Mouse (Mus musculus): ENCODE results near the gene Ndufaf4. TPM values are rescaled to one million over a fixed set of nuclear protein-coding genes. Genes with fewer than 3 reads are reported as not detected.
"Not testable (repeated sequence)": the region's sequence is repeated elsewhere in the genome, so short reads cannot be mapped to it uniquely, and the experiment has no call there.

The Ndufaf4 gene
- polyA plus RNA-seq (2015; fragmentation: Nextera tagmentation; extraction: Ambion mirVana) = 57.7 and 58.0 TPM in 2 replicates

DNA sequence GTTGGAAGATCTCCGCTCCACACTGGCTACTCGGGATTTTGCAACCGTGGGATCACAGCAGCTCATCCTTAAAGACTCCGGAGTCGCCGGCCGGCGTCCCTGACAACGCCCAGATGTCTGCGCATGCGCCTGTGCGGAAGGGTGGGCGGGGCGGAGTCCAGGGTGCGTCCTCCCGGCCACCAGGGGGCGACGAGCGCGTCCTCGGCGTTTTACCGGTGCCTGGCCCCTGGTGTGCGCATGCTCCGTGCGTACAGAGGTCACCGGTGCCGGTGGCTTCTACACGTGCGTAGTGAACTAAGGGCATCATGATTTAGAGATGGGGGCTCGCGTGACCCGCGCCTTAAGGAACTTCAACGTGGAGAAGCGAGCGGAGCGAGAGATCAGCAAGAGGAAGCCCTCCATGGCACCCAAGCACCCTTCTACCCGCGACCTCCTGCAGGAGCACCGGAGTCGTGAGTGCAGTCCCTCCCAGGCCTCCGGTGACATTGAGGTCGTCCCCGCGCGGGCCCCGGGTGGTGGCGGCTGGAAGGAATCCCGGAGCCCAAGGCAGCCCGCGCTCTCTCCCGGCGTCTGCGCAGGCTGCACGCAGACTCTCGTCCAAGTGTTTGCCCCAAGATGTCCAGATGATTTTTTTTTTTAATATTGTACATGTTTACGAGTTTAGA lies at the start of gene Ndufaf4:
Gene Ndufaf4 (plus strand): TSS at position 233 of the 665 bp plus-strand sequence.
- WGBS = under 1% methylated on average over 58 of the region's 58 CpGs
- H3K4me3 ChIP-seq (replicated peaks) = peak within 1 kb of the TSS; percentile 88
- H3K27ac ChIP-seq = peak within 1 kb of the TSS; percentile 56

DNA sequence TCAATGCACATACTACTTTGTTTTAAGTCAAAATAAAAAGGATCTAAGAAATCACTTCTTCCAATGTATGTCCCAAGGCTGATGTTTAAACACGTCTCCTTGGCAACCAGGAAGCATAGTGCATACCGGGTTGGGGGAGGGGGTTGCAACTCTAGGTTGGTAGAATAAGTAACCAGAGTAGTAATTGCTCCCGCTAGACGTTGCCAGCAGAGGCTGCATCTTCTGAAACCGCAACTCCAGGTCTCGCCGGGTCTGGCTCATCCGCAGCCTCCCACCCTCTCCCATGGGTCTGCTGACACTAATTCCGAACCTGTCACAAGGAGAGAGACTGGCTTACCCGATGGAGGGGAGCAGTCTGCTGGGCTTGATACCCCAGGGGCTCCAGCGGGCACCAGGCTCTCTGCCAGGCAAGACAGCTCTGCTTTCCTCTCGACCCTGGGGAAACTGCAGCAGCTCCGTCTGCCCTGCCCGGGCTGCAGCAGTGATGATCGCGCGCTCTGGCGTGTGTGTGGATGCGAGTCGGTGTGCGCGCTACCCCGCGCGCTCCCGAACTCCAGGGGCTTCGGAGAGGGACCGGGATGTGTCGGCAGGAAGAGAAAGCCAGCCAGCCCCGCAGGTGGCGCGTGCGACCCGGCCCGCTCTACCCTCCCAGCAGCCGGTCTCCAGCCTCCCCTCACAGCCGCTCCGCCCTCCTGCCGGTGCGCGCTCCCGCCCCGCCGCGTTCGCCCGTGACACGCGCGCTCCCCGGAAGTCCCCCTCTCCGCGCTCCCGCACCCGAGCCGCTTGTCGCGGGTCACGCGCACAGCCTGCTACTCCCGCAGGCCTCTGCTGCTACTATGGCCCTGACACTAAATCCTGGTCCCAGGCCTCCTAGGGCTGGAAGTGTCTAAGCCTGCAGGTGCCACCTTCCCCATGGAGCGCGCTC lies 47.2 kb upstream of the Ndufaf4 start, which contains the start of gene Klhl32:
Gene Klhl32 (minus strand): TSS at position 724 of the 925 bp plus-strand sequence.
- Histone ChIP-seq H3K27ac (peak within 1 kb of the TSS; percentile 96), H3K9ac (replicated peaks) (peak within 1 kb of the TSS; percentile 82), H3K27me3 (no peaks in the 10 kb centered on the region), H3K9me3 (no peaks in the 10 kb centered on the region), H3K4me1 (replicated peaks) (peaks cover 29% of the 10 kb centered on the region), H3K36me3 (no peaks in the 10 kb centered on the region), H3K4me3 (replicated peaks) (peak within 1 kb of the TSS; percentile 67), H3K4me2 (replicated peaks) (peak within 1 kb of the TSS; percentile 63)
- WGBS = under 1% methylated on average over 62 of the region's 63 CpGs
- peak; percentile 97 for ATAC-seq

More for the DNA sequence above, at the start of gene Ndufaf4:
- Histone ChIP-seq H3K9ac (replicated peaks) (peak within 1 kb of the TSS; percentile 85), H3K4me2 (replicated peaks) (peak within 1 kb of the TSS; percentile 72), H3K27me3 (no peaks in the 10 kb centered on the region), H3K4me1 (replicated peaks) (peaks cover 13% of the 10 kb centered on the region), H3K36me3 (peaks cover 20% of the 10 kb centered on the region), H3K9me3 (no peaks in the 10 kb centered on the region)
- peak; percentile 98 for ATAC-seq

DNA sequence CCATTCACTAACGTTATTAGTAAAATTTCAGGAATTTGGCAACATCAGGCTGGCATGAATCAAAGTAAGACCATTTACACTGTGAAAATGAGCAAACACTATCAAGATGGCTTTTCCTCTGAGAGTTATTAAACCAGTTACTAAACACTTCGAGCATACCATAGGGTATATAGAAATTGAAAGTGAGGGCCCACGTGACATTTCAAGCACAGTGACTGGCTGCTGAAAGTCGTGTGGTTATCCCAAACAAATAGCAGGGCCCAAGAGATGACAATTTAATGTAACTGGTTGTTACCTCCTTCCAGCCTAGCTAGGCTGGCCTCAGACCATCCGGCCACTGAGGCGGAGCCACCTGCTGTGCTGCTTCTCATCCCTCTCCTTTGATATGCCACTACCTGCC lies 32.2 kb upstream of the Ndufaf4 start:
- no peak for ATAC-seq
- no peaks in the 10 kb centered on the region for H3K27me3 ChIP-seq
- no peaks in the 10 kb centered on the region for H3K4me1 ChIP-seq (replicated peaks)
- no peak overlapping the region for H3K4me2 ChIP-seq (replicated peaks)
- no peak overlapping the region for H3K27ac ChIP-seq
- no peaks in the 10 kb centered on the region for H3K36me3 ChIP-seq
- 58% methylated on average over 6 of the region's 6 CpGs for WGBS
- no peak overlapping the region for H3K4me3 ChIP-seq (replicated peaks)
- no peaks in the 10 kb centered on the region for H3K9me3 ChIP-seq
- H3K9ac ChIP-seq (replicated peaks) = no peak overlapping the region

DNA sequence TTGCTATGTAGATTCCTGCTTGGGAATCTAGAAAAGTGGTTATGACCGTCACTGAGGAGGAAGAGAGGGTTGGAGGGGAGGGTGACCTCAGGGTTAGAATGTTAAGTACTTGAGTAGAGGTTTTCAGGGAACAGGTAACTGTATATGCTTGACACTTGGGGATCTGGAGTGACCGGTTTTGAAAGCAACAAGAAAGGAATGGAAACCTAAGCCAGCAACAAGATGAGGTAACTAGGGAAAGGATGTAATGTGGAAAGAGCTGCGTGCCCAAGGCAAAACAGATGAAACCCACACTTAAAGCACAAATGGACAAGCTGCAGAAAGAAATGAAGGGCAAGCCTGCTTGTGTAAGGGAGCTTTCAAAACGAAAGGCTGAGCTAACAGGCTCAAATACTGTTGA lies 28.7 kb upstream of the Ndufaf4 start:
- H3K36me3 ChIP-seq = no peaks in the 10 kb centered on the region
- no peaks in the 10 kb centered on the region for H3K9me3 ChIP-seq
- no peak overlapping the region for H3K9ac ChIP-seq (replicated peaks)
- 74% methylated on average over 4 of the region's 4 CpGs for WGBS
- H3K27ac ChIP-seq = no peak overlapping the region
- no peaks in the 10 kb centered on the region for H3K27me3 ChIP-seq
- no peak overlapping the region for H3K4me3 ChIP-seq (replicated peaks)
- H3K4me2 ChIP-seq (replicated peaks) = no peak overlapping the region
- no peaks in the 10 kb centered on the region for H3K4me1 ChIP-seq (replicated peaks)
- ATAC-seq = no peak

DNA sequence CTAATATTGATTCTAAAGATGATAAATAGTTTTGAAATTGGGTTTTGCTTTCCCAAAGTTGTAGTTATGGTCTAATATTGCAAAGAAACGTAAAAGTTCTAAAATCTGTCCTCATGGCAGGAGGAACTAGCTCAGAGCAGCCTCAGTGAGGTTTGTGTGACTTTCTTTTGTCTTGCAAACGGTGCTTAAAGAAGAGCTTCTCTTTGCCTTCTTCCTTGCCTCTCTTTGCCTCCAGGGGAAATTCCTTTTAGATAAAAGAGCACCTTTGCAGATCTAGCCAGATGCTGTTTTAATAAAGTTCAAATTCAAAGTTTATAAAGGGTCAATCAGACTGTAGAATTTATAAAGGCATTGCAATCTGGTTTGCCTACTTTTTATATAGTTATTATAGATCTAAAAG lies 8.5 kb upstream of the Ndufaf4 start:
- H3K9me3 ChIP-seq; H3K4me2 ChIP-seq (replicated peaks); H3K4me1 ChIP-seq (replicated peaks); H3K4me3 ChIP-seq (replicated peaks); H3K27ac ChIP-seq; ATAC-seq; H3K9ac ChIP-seq (replicated peaks); H3K36me3 ChIP-seq; H3K27me3 ChIP-seq: not testable (repeated sequence)
- 33% methylated on average over 2 of the region's 2 CpGs for WGBS

DNA sequence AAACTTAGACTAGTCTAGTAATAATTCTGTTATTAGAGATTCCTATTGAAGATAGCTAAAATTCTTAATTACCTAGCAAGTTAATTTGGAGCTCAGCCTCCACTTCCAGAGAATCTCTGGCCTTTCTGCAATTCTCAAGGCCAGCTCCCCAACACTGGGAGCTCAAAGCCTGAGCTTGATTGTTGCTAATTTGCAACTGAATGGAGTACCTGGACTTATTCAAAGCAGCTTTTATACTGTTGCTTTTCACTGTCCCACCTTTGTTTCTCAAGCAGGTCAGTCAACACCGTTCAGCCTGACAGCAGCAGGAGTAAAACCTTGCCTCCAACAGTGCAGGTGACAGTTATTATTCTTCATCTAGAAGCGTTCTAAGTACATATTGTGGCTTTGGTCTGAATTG lies 5.6 kb upstream of the Ndufaf4 start:
- H3K27ac ChIP-seq; H3K9me3 ChIP-seq; ATAC-seq; H3K4me2 ChIP-seq (replicated peaks); H3K4me1 ChIP-seq (replicated peaks); H3K27me3 ChIP-seq; H3K36me3 ChIP-seq; H3K9ac ChIP-seq (replicated peaks); H3K4me3 ChIP-seq (replicated peaks): not testable (repeated sequence)
- WGBS = 72% methylated on average over 2 of the region's 2 CpGs

DNA sequence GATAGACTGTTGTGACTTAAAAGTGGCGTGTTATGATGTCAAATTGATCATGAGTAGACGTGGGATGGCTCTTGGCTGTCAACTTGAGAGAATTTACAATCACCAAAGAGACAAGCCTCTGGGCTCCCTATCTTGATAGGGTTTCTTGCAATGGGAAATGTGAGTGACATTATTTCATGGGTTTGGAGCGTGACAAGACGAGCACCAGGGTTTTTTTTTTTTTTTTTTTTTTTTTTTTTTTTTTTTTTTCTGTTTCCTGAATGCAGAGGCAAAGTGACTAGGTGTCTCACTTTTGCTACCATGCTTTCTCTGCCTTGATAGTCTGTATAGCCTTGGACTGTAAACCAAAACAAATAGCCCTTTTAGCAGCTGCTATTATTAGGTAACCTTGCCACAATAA lies 3.3 kb upstream of the Ndufaf4 start:
- Histone ChIP-seq H3K36me3 (no peaks in the 10 kb centered on the region), H3K4me3 (replicated peaks) (no peak overlapping the region), H3K27ac (no peak overlapping the region), H3K9me3 (peaks cover 4% of the 10 kb centered on the region), H3K4me1 (replicated peaks) (peaks cover 13% of the 10 kb centered on the region), H3K27me3 (no peaks in the 10 kb centered on the region), H3K9ac (replicated peaks) (no peak overlapping the region), H3K4me2 (replicated peaks) (no peak overlapping the region)
- WGBS = 83% methylated on average over 4 of the region's 4 CpGs
- no peak for ATAC-seq

DNA sequence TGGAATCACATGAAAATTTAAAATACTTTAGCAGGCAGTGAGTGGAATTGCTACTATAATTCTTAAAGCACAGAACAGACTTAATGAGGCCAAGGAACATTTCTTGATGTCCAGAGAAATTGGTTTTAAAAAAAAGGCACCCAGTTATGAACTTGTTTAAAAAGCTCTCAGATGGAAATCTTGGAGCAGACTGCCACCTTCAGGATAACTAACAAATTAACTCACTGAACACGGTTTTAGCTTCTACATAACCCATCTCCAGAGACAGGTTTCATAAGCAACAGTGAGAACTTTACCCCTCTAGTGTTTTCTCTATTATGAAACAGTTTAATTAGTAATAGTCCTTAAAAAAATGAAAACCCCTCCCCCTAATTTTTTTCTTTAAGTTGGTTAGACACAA lies 1.1 kb upstream of the Ndufaf4 start:
- 0% methylated on average over 1 of the region's 1 CpGs for WGBS
- Histone ChIP-seq H3K27me3 (no peaks in the 10 kb centered on the region), H3K27ac (no peak overlapping the region), H3K9me3 (no peaks in the 10 kb centered on the region), H3K4me2 (replicated peaks) (no peak overlapping the region), H3K4me3 (replicated peaks) (no peak overlapping the region), H3K4me1 (replicated peaks) (peaks cover 13% of the 10 kb centered on the region), H3K36me3 (peaks cover 13% of the 10 kb centered on the region), H3K9ac (replicated peaks) (no peak overlapping the region)
- no peak for ATAC-seq

DNA sequence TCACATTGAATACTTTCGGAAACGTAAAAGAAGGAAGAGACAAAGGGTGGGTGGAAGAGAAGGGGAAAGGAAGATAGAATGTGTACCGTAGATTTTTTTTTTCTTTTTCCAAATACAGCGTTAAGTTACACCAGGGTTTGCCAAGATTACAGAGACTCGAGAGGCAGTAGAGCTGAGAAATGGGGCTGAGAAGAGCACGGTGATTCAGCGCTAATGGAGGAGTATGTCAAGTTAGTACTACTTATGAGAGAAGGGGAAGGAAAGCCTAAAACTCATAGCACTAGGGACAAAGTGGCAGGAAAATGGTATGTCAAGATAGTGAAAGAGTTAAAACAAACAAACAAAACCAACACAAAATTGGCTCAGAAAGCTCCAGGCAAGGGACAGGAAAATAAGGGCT lies 532 bp upstream of the Ndufaf4 start:
- Histone ChIP-seq H3K9ac (replicated peaks) (peak overlapping the region; percentile 60), H3K27me3 (no peaks in the 10 kb centered on the region), H3K36me3 (peaks cover 16% of the 10 kb centered on the region), H3K27ac (peak overlapping the region; percentile 44; the same call in 1 of the 2 replicates), H3K4me1 (replicated peaks) (peaks cover 13% of the 10 kb centered on the region), H3K4me3 (replicated peaks) (peak overlapping the region; percentile 88), H3K9me3 (no peaks in the 10 kb centered on the region), H3K4me2 (replicated peaks) (peak overlapping the region; percentile 72)
- ATAC-seq = peak; percentile 55
- WGBS = 24% methylated on average over 7 of the region's 7 CpGs

DNA sequence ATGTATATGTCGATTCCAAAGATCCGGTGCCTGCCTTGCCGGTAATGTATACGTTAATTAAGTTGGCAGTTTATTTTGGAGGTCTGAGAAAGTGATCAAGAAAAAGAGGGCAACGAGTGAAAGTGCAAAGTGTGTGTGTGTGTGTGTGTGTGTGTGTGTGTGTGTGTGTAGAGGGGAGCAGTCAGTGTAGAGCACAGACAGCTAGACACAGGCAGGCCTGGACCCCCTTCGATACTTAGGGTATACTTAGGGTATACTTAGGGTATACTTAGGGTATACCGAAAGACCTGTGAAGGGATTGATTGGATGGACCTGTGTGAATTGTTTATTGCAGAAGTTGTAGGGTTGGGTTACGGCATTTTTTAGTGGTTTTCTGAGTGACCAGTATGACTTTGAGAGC lies 753 bp downstream of the Ndufaf4 start:
- Histone ChIP-seq H3K9me3 (no peaks in the 10 kb centered on the region), H3K36me3 (peaks cover 26% of the 10 kb centered on the region), H3K4me1 (replicated peaks) (peaks cover 13% of the 10 kb centered on the region), H3K9ac (replicated peaks) (peak overlapping the region; percentile 85), H3K4me3 (replicated peaks) (peak overlapping the region; percentile 88), H3K27me3 (no peaks in the 10 kb centered on the region), H3K27ac (no peak overlapping the region), H3K4me2 (replicated peaks) (peak overlapping the region; percentile 72)
- WGBS = 31% methylated on average over 8 of the region's 8 CpGs
- ATAC-seq = peak; percentile 53; the same call in 1 of the 2 replicates

DNA sequence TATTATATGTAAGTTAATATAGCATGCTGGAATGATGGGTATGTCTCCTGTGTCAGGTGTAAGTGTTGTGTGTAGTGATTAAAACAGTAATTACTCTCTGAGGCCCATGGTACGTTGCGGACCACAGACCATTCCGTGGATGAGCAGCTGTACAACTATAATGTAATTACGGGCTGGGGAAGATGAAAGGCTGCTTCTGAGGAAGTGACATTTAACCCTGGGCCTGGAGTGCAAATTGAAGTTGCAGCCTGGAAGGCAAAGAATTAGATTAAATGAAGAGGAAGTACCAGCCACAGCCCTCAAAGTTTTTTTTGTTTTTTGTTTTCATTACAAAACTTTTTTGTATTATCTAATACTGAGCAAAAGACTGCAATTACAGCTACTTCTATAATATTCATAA lies 1.3 kb downstream of the Ndufaf4 start:
- WGBS = 40% methylated on average over 4 of the region's 4 CpGs
- no peaks in the 10 kb centered on the region for H3K27me3 ChIP-seq
- peak overlapping the region; percentile 88 for H3K4me3 ChIP-seq (replicated peaks)
- H3K4me2 ChIP-seq (replicated peaks) = peak overlapping the region; percentile 72
- ATAC-seq = no peak
- peaks cover 13% of the 10 kb centered on the region for H3K4me1 ChIP-seq (replicated peaks)
- no peak overlapping the region for H3K27ac ChIP-seq
- no peaks in the 10 kb centered on the region for H3K9me3 ChIP-seq
- peaks cover 28% of the 10 kb centered on the region for H3K36me3 ChIP-seq
- peak overlapping the region; percentile 85 for H3K9ac ChIP-seq (replicated peaks)

DNA sequence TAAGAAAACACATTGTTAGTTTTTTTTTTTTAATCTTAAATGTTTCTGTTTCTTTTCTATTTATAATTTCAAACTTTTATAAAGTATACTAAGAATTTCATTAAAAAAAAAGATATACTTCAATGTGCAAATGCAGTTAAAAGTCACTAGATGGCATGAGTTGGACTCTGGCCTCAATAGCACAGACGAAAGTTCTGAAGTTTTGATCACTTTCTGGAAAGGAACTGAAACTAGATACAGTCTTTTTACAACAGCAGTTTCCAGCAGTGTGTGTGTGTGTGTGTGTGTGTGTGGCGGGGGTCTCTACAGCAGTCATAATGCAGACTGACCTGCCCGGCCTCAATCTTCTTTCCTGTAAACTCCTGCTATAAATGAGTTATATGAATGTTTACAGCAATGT lies 9.9 kb downstream of the Ndufaf4 start:
- Histone ChIP-seq H3K4me2 (replicated peaks) (no peak overlapping the region), H3K9ac (replicated peaks) (no peak overlapping the region), H3K4me3 (replicated peaks) (no peak overlapping the region), H3K36me3 (peaks cover 10% of the 10 kb centered on the region), H3K9me3 (no peaks in the 10 kb centered on the region), H3K27ac (no peak overlapping the region), H3K27me3 (no peaks in the 10 kb centered on the region), H3K4me1 (replicated peaks) (no peaks in the 10 kb centered on the region)
- WGBS = 70% methylated on average over 3 of the region's 3 CpGs
- no peak for ATAC-seq

Measured in midbrain, embryonic 13.5 days (tissue).